Mouse (Mus musculus) intestine, embryonic 16.5 days (tissue): ENCODE results near the gene Dnajb1. TPM values are rescaled to one million over a fixed set of nuclear protein-coding genes. Genes with fewer than 3 reads are reported as not detected.
"Not testable (repeated sequence)": the region's sequence is repeated elsewhere in the genome, so short reads cannot be mapped to it uniquely, and the experiment has no call there.

Source experiments
- ATAC-seq: fragments of 200-750 bp; cut with Nextera tagmentation; 2 replicates; pipeline ENCODE4 v1.8.0; 2017; ENCODE audit warnings: moderate TSS enrichment, moderate library complexity
- H3K27ac ChIP-seq: fragments of 300-500 bp; sonication (generic); 2 replicates; pipeline ENCODE4 v1.5.1; 2014; ENCODE audit warnings: mild to moderate bottlenecking, low read length
- H3K27me3 ChIP-seq: fragments of 300-500 bp; sonication (generic); replicated peaks from 2 replicates; pipeline ENCODE4 v1.6.1; 2014; ENCODE audit warnings: low read length, control low read depth, mixed read lengths; ENCODE audit not compliant: control insufficient read depth, insufficient read depth
- H3K36me3 ChIP-seq: fragments of 300-500 bp; sonication (generic); 2 replicates; pipeline ENCODE4 v1.6.1; 2014; ENCODE audit warnings: low read length, control low read depth; ENCODE audit not compliant: control insufficient read depth, insufficient read depth
- H3K4me1 ChIP-seq: fragments of 300-500 bp; sonication (generic); 2 replicates; pipeline ENCODE4 v1.6.1; 2014; ENCODE audit warnings: low read length, control low read depth, mixed read lengths; ENCODE audit not compliant: control insufficient read depth, insufficient read depth
- H3K4me2 ChIP-seq: fragments of 300-500 bp; sonication (generic); 2 replicates; pipeline ENCODE4 v1.6.1; 2014; ENCODE audit warnings: low read depth, low read length, control low read depth
- H3K4me3 ChIP-seq: fragments of 300-500 bp; sonication (generic); 2 replicates; pipeline ENCODE4 v1.5.1; 2014; ENCODE audit warnings: mild to moderate bottlenecking, low read length
- H3K9ac ChIP-seq: fragments of 300-500 bp; sonication (generic); 2 replicates; pipeline ENCODE4 v1.6.1; 2014; ENCODE audit warnings: low read depth, low read length
- H3K9me3 ChIP-seq: fragments of 300-500 bp; sonication (generic); 2 replicates; pipeline ENCODE4 v1.6.1; 2016; ENCODE audit warnings: low read length, control low read depth; ENCODE audit not compliant: control insufficient read depth
- WGBS: fragments of 180-500 bp; shearing (Covaris S2); extraction: QIAGEN DNeasy Blood & Tissue Kit; methylation state at CpG from one replicate; pipeline ENCODE4 v1.1.7; 2014; 5-methylcytosine and 5-hydroxymethylcytosine counted together
- polyA plus RNA-seq: library from polyadenylated mRNA; unstranded; fragments of >200 nt; fragmentation: Nextera tagmentation; extraction: Ambion mirVana; gene quantifications from 2 replicates; pipeline ENCODE4 v1.2.1, GENCODE M21; 2015

The Dnajb1 gene
- polyA plus RNA-seq, 1 experiment from 2014 or later = 52.0 TPM

DNA sequence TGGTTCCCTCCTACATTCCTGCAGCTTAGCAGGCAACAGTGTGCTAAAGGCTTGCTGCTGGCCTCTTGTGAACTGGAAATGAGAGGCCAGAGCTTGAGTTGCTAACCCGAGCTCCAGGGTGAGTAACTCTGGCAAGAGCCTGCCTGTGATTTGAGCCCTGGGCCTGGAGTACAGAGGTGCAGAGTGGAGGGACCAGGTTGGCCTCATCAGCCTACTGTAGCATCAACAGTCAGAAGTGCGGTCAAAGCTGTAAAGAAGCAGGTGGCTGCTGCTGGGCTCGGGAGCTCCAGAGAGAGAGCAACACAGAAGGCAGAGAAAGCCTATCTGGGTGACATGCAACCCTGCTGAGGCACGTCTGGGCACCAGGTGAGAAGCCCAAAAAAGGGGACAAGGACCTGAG lies 38.8 kb upstream of the Dnajb1 start:
- H3K27me3 ChIP-seq = no peaks in the 10 kb centered on the region
- peaks cover 10% of the 10 kb centered on the region for H3K4me1 ChIP-seq
- no peak overlapping the region for H3K4me3 ChIP-seq
- 71% methylated on average over 4 of the region's 4 CpGs for WGBS
- H3K9me3 ChIP-seq = no peaks in the 10 kb centered on the region
- ATAC-seq = no peak
- peaks cover 18% of the 10 kb centered on the region for H3K36me3 ChIP-seq
- H3K4me2 ChIP-seq = no peak overlapping the region
- no peak overlapping the region for H3K27ac ChIP-seq
- peak overlapping the region; percentile 24; the same call in 1 of the 2 replicates for H3K9ac ChIP-seq

DNA sequence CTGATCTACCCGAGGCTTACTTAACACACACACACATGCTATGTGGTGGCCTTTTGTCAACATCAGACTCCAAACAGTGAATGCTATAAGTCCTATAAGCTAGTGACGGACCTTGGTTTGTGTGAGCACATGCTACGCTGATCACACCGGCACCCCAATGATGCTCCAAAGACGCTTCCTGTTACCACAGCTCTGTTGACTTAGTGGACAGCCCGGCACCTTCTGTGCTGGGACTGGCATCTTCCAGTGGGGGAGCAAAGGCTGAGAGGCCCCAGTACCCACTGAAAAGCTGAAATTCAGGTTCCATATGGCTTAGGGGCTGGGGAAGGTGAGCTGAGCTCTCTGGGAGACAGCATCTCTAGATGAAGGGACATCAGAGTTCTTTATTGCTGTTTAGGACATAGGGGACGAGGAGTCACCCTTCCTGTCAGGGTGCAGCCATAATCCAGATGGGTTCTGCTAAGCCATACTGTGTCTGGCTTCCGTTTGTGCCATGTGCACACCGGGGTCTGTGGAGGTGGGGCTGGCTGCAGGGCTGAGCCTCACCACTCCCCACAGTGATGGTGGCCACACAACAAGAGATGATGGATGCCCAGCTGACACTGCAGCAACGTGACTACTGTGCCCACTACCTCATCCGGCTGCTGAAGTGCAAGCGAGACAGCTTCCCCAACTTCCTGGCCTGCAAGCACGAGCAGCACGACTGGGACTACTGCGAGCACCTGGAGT lies 37.6 kb upstream of the Dnajb1 start:
- no peak for ATAC-seq
- Histone ChIP-seq H3K9me3 (no peaks in the 10 kb centered on the region), H3K9ac (no peak overlapping the region), H3K36me3 (peaks cover 18% of the 10 kb centered on the region), H3K27me3 (no peaks in the 10 kb centered on the region), H3K4me3 (no peak overlapping the region), H3K4me2 (no peak overlapping the region), H3K4me1 (peaks cover 13% of the 10 kb centered on the region), H3K27ac (no peak overlapping the region)
- WGBS = 80% methylated on average over 15 of the region's 15 CpGs

DNA sequence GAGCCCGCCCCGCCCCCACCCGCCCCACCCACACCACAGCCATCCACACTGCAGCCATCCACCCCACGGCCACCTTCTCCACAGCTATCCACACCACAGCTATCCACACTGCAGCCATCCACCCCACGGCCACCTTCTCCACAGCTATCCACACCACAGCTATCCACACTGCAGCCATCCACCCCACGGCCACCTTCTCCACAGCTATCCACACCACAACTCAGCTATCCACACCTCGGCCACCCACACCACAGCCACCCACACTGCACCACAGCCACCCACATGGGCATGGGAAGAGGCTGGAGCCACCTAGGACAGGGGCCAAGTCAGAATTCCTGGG lies 37.0 kb upstream of the Dnajb1 start:
- H3K4me3 ChIP-seq, H3K9ac ChIP-seq, H3K9me3 ChIP-seq, H3K27me3 ChIP-seq, H3K4me2 ChIP-seq, ATAC-seq, H3K27ac ChIP-seq: not testable (repeated sequence)
- Histone ChIP-seq H3K36me3 (peaks cover 18% of the 10 kb centered on the region), H3K4me1 (peaks cover 18% of the 10 kb centered on the region)
- 90% methylated on average over 5 of the region's 7 CpGs for WGBS

DNA sequence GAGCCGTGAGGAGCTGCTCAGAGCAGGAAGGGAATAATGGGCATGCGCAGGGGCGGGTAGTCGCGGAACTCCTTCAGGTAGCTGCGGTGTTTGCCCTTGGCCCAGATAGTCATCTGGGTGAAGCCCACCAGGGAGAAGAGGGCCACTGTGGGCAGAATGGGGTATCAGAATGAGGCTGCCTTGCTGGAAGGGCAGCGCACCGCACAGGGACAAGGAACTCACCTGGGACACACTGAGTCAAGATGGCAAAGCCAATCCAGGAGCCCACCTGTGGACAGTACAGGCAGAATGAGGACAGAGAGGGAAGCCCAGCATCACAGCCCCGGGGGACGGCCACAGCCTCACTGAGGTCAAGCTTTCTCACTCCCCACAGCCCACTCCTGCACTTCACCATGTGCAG lies 36.2 kb upstream of the Dnajb1 start:
- H3K9me3 ChIP-seq = no peaks in the 10 kb centered on the region
- no peak overlapping the region for H3K4me3 ChIP-seq
- H3K27me3 ChIP-seq = no peaks in the 10 kb centered on the region
- 94% methylated on average over 10 of the region's 10 CpGs for WGBS
- H3K4me1 ChIP-seq = peaks cover 27% of the 10 kb centered on the region
- ATAC-seq = no peak
- no peak overlapping the region for H3K27ac ChIP-seq
- no peak overlapping the region for H3K9ac ChIP-seq
- H3K36me3 ChIP-seq = peaks cover 18% of the 10 kb centered on the region
- no peak overlapping the region for H3K4me2 ChIP-seq

DNA sequence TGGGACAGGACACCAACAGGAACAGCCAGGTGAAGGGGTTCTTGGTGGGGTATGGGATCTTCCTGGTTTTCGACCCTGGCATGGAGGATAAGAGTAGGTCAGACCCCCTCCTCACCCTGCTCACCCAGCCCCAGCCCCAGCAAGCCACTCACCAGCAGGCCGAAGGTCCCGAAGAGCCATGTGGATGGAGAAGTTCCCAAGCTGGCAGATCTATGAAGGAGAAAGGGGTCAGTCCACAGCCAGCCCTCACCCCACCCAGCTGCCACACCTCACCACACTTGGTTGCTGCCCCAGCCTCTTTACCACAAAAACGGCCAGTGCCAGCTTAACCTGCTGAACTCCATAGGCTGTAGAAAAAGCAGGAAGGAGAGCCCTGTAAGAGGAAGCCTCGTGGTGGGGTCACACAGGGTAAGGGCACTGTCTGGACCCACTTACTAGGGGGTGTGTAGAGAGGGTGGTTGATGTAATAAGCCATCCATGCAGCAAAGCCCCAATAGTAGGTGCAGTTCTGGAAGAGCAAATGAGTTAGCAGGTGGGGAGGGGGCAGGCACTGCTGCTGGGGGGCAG lies 35.7 kb upstream of the Dnajb1 start:
- no peak overlapping the region for H3K27ac ChIP-seq
- H3K4me3 ChIP-seq = no peak overlapping the region
- peaks cover 31% of the 10 kb centered on the region for H3K4me1 ChIP-seq
- no peaks in the 10 kb centered on the region for H3K9me3 ChIP-seq
- no peak for ATAC-seq
- H3K27me3 ChIP-seq = no peaks in the 10 kb centered on the region
- H3K36me3 ChIP-seq = peaks cover 18% of the 10 kb centered on the region
- H3K9ac ChIP-seq = no peak overlapping the region
- H3K4me2 ChIP-seq = no peak overlapping the region
- 85% methylated on average over 5 of the region's 5 CpGs for WGBS

DNA sequence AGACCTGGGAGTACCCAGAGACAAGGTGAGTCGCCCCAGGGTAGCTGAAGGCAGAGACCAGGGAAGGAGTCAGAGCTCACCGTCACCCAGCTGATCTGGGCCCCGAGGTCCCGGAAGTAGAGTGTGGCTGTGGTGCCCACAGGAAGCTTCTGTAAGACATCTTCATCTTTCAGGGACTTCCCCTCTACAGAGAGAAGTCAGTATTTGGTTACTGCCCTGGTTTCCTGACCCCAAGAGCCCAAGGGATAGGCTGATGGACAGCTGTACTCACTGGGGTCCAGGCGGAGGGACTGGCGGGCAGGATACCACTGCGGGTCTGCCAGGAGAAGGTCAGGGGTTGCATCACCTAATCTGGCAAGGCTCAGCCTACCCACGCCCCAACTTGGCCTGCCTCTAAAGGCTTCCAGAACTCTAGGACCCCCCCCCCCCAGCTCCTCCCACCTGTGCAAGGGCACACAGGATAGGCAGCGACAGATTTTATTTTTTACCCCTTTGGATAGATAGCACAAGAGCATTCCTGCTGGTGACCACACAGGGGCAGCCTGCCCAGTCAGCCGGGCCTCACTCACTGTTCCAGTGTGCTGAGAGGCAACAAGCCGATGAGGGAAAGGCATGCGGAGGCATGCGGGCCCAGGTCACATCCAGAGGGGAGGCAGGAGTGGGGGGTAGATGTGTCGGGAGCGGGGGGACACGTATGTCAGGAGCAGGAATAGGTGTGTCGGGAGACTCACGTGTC lies 34.7 kb upstream of the Dnajb1 start:
- 86% methylated on average over 17 of the region's 18 CpGs for WGBS
- Histone ChIP-seq H3K4me3 (no peak overlapping the region), H3K36me3 (peaks cover 18% of the 10 kb centered on the region), H3K9me3 (no peaks in the 10 kb centered on the region), H3K4me1 (peaks cover 30% of the 10 kb centered on the region), H3K4me2 (no peak overlapping the region), H3K27ac (no peak overlapping the region), H3K27me3 (no peaks in the 10 kb centered on the region), H3K9ac (no peak overlapping the region)
- no peak for ATAC-seq

DNA sequence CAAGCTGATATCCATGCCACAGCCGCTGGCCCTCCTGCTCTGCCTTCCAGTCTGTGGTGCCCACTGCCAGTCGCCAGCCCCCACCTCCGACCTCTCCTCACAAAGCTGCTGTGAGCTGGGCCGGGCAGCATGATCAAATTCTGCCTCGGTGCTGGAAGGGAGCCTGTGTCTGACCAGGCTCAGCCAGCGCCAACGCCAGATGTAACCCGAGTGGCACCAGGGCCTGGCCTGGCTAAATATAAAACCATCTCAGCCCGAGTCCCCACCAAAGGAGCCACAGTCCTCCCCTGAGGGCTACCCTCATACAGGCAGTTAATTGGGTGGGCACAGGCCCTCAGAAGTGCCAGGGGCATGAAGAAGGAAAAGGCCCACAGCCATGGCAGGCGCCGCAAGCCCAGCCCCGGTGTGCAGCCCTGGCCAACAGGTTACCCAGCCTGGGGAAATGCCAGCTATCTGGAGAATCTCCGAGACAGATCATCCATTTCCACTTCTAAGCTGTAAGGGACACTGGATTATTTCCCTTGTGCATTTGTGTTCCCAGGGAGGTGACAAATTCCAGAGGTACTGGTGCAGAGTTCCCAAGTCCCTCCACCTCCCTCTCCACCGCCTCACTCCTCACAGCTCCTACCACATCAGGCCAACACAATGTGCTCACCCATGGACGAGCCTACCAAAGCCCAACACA lies 33.2 kb upstream of the Dnajb1 start:
- WGBS = 83% methylated on average over 15 of the region's 15 CpGs
- no peak overlapping the region for H3K4me2 ChIP-seq
- no peak overlapping the region for H3K27ac ChIP-seq
- no peak overlapping the region for H3K4me3 ChIP-seq
- no peaks in the 10 kb centered on the region for H3K9me3 ChIP-seq
- ATAC-seq = no peak
- H3K36me3 ChIP-seq = peaks cover 18% of the 10 kb centered on the region
- H3K27me3 ChIP-seq = no peaks in the 10 kb centered on the region
- peak overlapping the region; percentile 37; the same call in 1 of the 2 replicates for H3K9ac ChIP-seq
- peaks cover 43% of the 10 kb centered on the region for H3K4me1 ChIP-seq

DNA sequence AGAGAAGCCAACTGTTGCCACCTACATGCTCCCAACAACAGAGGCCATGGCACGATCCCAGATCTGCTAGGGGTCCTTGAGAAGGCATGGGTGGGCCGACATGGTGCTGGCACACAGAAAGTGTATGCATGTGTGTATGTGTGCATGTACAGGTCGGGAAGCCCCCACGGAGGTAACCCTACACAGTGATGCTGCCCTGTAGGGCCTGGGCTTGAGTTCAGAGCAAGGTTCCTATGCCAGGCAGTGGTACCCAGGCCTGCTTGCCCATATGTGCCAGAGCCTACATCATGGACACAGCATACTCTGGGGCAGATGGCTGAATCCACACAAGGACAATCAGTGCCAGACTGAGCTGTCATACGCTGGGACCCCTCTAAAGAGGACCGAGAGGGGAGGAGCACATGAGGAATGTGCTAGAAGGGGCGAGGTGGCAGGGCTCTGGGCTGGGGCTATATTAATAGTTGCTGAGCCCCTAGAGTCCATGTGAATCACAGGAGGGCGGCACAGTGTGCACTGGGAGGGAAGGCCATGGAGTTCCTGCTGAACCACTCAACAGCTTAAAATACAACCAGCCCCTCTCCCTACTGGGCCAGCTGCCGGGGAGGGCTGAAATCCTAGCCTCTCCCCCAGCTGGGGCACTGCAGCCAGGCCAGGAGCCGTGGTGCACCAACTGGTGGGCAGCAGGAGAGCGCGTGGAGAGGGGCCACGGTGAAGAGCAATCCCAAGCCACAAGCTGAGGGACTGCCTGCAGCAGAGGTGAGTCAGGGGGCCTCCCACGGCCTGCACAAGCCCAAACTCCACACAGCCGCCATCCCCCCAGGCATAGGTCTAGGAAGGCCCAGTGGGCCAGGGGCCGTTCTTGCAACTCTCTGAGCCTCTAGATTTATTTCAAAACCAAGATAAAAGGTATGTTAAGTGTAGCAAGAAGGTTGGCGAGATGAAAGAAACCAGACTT lies 32.2 kb upstream of the Dnajb1 start:
- Histone ChIP-seq H3K4me1 (peaks cover 45% of the 10 kb centered on the region), H3K27me3 (no peaks in the 10 kb centered on the region), H3K9ac (peak overlapping the region; percentile 36), H3K36me3 (peaks cover 18% of the 10 kb centered on the region), H3K27ac (no peak overlapping the region), H3K9me3 (no peaks in the 10 kb centered on the region), H3K4me2 (no peak overlapping the region), H3K4me3 (no peak overlapping the region)
- WGBS = 65% methylated on average over 17 of the region's 17 CpGs
- ATAC-seq = no peak
